Mouse (Mus musculus) skeletal muscle tissue, adult 2 months (tissue): ENCODE data around the gene Stx1b.
A peak's percentile ranks its signal among the peaks of the same experiment; 100 is the strongest.

Source experiments
- DNase-seq: peaks from one replicate; pipeline ENCODE4 v3.0.0-alpha.2; 2012; ENCODE audit warnings: low read depth, low spot score

Gene Stx1b

GRCm38 (mm10) chr7:127817053-127817452 is 7.3 kb downstream of the Stx1b start:
- no peak for DNase-seq

DNA sequence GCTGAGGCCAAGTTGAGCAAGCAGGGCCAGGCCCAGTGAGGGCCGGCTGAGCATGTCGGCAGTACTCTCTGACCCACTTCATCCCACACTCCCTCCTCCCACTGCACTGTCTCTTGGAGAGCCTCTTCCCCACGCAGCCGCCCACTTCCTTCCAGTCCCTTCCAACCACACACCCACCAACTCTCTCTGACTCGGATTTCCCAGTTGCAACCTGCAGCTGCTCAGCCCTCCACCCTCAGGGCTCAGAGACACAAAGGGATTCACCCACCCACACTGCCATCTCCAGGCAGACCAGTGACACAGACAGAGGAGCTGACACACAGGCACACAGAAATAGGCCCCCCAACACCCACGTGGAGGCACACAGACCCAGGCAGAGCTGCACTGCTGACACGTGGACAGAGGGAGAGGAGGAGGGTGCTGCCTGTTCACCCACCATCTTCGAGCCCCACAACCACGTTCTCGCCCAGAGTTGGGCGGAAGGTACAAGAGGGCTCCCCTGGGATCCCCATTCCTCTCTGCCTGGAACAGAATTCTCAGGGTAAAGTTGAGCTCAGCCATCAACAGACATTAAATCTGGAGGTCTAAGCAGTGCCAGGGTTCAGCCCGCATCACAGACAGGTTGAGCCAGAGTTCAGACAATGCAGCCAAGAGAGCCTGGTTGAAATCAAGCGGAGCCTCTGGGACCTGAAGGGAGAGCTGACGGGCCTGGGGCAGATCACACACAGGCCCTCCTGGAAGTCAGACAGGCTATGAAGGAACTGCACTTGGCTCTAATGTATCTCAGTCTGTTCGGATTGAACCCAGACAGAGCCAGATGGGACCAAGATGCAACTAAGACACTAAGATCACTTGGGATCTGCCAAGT is 8.2 kb downstream of the Stx1b start:
- DNase-seq, result peak; percentile 79

DNA sequence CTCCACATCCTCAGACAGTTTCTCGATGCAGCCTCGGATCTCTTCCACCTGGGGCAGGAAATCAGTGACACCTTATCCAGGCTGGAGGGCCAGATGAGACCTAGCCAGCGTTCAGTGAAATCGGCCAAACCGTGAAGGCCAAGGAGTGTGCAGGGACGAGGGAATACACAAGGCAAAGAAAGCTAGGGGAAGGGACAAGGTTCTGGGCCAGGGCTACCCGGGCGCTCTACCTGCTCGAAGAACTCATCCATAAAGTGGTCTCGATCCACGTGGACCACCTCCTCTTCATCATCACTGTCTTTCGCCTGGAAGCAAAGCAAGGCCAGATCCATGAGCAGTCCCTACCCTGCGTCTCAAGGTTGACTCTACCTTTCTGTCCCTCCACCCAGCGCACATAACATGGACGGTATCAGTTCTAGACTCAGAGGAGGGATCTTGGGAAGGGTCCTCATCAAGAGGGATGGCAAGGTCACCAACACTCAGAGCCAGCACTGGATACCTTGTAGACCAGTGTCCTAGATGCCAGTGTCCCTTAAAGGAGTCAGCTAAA is 9.2 kb downstream of the Stx1b start:
- DNase-seq, result no peak

DNA sequence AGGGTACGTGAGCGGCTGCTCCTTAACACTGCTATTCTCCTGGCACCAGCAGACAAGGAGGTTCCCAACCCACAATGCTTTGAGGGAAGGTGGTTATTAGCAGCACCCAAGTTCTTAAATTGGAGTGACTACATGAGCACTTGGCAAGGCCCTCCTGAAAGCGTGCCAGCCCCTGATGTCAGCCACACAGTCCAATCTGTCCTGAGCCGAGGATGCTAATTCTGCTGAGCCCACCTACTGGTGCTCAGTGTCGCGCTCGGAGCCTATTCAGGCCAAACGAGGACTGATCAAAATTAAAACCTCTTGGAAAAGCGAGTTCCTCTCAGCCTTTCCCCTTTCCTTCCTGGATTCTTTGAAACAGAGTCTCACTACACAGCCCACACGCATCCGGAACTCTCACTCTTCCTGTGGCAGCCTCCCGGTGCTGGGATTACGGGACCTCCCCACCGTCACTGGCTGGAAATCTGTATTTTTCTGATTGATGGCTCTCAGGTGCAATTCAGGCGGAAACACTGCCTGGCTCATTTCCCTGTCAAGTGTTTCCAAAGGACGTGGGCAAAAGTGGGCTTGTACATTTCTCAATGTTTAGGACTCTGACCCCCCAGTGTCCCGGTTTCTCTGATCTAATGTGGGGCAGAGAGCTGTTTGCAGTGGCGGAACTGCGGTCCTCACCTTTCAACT is 10.0 kb downstream of the Stx1b start:
- peak; percentile 90 for DNase-seq

GRCm38 (mm10) chr7:127813821-127814220 is 10.5 kb downstream of the Stx1b start:
- peak; percentile 73 for DNase-seq

DNA sequence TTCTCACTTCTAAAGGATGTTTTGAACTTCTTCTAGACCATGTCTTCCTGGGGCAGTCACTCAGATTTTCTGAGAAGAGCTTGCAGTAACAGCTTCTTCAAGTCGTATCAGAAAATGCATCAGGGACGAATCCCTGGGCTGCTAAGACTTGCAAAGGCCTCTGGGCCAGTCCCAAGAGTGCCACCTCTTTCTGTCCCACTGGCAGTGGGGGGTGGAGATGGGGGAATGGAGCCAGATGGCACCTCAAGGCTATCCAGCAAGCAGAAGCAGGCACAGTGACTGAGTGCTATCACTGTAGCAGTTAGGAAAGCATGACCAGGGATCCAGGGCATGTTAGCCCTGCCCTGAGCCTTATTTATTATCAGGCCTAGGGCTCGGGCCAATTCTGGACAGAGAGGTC is 12.1 kb downstream of the Stx1b start:
- no peak for DNase-seq

GRCm38 (mm10) chr7:127811240-127811639 is 13.1 kb downstream of the Stx1b start:
- no peak for DNase-seq

DNA sequence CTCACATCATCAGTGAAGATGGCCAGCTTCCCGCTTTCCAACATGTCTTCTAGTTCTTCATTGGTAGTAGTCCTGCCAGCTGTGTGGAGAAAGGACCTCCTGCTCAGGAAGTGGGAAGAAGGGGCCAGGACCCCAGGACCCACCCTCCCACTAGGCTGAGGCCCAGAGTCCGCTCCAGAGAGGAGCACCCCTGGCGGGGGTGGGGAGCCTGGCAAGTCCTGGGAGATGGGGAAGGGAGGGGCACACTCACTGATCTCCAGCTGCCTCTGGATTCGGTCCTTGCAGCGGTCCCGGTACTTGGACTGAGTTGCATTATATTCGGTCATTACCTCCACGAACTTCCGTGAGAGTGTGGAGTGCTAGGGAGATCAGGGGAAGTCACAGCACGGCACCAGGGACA is 13.7 kb downstream of the Stx1b start:
- DNase-seq, result no peak

GRCm38 (mm10) chr7:127809846-127810245 is 14.5 kb downstream of the Stx1b start:
- no peak for DNase-seq

DNA sequence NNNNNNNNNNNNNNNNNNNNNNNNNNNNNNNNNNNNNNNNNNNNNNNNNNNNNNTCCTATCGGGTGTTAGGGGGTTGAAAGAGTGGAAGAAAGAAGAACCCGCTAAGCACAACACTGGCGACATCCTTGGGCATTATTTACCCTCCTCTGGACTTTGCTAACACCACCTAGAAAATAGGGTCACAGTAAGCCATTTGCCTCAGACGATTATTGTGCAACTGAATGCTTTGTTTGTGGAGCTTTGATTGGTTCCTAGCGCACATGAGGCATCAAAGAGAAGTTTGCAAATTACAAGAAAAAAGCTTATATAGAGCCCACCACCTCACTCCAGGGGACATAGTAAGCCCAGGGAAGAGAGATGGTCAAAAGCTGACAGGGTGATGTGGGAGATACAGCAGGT is 15.5 kb downstream of the Stx1b start:
- no peak for DNase-seq

GRCm38 (mm10) chr7:127802313-127802712 is 22.0 kb downstream of the Stx1b start:
- DNase-seq, result no peak

DNA sequence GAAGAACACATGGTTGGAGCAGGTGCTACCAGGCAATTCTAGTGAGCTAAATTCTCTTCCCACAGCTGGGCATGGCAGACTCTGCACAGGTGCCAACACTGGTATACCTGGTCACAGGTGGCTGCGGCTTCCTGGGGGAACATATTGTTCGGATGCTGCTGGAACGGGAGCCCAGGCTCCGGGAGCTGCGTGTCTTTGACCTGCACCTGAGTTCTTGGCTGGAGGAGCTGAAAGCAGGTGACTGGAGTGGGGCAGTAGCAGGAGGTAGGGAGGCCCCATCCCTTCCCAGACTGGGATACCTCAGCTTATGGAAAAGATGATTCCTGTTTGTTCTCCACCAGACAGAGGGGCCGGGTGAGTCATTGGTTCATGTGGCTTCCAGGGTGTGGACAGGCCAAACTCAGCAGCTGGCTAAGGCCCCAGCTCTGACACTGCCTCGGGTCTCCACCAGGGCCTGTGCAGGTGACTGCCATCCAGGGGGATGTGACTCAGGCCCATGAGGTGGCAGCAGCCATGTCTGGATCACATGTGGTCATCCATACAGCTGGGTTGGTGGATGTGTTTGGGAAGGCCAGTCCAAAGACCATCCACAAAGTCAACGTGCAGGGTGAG is 23.2 kb downstream of the Stx1b start:
- peak; percentile 43 for DNase-seq

DNA sequence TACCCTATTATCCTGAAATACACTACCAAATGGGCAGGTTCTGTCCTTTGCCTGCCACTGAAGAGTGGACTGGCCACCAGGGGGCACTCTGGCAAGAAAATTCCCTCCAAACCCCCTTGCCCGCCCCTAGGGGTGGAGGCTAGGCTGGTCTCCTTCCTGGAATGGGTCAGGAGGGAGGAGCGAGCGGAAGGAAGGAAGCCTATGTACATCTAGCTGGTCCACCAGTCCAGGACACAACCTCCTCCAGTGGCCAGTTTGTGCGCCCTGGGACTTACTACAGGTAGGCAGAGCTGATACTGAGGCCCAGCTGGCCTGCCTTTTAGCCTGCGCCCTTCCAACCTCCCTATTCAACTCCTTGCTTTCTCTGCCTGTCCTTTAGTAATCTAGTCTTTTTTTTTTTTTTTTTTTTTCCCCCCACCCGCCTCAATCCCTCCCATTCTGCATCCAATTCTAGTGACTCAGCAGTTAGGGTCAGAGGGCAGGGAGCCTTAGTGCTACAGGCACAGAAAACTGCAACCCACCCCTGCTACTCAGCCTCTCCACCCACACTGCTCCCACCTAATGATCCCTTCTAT is 23.8 kb downstream of the Stx1b start, which contains the start of gene Hsd3b7:
TSS of gene Hsd3b7 (plus strand) at position 170 of the 575 bp plus-strand sequence.
- DNase-seq, result peak; percentile 90

DNA sequence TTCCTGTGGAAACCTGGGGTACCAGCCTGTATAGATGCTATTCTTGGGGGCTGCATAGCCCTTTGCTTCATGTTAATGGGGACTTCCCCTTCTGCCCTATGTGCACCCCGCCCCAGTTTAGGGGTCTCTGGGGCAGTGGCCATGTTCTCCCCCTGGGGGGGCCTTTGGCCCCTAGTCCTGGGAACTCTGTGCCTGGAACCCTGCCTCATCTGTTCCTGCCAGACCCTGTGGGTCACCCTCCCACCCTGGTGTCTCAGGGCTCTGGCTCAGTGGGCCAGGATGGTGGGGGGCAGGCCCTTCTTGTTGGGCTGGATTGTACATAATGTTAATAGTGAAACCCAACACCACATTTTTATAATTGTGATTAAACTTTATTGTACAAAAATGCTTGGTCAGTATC is 24.6 kb downstream of the Stx1b start:
- DNase-seq, result no peak

DNA sequence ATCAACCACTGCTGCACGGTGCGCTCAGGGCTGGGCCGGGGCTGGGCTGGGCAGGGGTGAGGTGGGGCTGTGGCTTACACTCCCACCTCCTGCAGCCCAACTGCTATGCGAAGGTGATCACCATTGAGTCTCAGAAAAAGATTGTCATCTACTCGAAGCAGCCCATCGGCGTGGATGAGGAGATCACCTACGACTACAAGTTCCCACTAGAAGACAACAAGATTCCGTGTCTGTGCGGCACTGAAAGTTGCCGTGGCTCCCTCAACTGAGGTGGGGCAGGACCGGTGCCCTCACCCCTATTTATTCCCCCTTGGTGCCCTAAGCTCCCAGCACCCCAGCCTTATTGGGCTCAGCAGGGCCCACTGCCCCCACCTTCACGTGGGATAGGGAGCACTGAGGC is 25.1 kb downstream of the Stx1b start:
- no peak for DNase-seq

GRCm38 (mm10) chr7:127798591-127798990 is 25.8 kb downstream of the Stx1b start:
- DNase-seq, result no peak

DNA sequence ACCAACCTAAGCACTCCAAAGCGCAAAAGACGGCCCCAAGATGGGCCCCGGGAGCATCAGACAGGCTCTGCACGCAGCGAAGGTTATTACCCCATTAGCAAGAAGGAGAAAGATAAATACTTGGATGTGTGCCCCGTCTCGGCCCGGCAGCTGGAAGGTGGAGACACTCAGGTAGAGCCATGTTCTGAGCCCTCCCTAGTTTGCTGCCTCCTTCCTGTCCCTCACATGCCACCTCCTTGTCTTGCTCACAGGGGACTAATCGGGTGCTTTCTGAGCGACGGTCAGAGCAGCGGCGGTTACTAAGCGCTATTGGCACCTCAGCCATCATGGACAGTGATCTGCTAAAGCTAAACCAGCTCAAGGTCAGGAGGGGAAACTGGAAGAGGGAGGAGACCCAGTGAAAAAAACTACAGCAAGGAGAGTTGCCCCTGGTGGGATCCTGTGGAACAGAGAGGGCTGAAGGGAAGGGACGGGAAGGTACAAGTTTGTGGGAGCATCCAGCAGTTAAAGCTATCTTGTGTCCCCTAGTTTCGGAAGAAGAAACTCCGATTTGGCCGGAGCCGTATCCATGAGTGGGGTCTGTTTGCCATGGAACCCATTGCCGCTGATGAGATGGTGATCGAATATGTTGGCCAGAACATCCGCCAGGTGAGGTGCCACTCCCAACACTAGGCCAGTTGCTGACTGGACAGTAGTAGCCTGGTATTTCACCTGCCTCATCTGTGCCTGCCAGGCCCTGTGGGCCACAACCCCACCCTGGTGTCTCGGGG is 27.1 kb downstream of the Stx1b start:
- no peak for DNase-seq

DNA sequence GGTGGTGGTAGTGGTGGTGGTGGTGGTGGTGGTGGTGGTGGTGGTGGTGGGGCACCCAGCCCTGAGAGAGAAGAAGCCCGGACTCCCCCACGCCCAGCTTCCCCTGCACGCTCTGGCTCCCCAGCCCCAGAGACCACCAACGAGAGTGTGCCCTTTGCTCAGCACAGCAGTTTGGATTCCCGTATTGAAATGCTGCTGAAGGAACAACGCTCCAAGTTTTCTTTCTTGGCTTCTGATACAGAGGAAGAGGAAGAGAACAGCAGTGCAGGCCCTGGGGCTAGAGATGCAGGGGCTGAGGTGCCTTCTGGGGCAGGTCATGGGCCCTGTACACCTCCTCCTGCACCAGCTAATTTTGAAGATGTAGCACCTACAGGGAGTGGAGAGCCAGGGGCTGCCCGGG is 39.0 kb downstream of the Stx1b start, which contains the start of gene Gm49388:
TSS of gene Gm49388 (plus strand) at position 301 of the 400 bp plus-strand sequence.
- no peak for DNase-seq

GRCm38 (mm10) chr7:127778350-127778749 is 46.0 kb downstream of the Stx1b start:
- DNase-seq, result no peak

DNA sequence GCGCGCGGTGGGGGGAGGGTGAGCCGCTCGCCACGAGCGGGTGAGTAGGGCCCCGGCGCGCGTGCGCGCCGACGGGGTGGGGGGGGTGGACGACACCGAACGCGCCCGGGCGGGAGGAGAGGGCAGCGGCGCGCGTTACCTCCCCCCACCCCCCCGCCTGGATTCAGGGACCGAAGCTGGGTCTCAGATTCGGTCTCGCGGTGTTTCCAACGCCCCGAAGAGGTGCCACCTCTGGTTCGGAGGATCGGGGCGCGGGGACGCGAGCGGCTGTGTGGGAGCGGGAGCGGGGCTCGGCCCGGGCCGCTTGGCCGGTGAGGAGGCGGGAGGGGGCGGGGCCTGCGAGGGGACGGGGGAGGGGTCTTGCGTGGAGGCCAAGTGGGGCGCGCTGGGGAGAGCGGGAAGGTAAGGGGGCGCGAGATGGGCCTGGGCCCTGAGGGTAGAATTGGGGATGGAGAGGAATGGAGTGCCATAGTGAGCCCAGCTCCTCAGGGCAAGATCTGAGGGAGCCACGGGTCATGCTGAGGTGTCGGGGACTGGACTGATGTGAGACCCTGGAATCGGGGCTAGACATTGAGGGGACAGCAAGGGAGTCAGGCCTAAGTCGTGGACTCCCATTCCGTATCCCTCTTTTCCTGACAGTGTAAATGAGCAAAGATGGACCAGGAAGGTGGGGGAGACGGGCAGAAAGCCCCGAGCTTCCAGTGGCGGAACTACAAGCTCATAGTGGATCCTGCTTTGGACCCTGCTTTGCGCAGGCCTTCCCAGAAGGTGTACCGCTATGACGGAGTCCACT is 46.7 kb downstream of the Stx1b start:
- peak; percentile 56 for DNase-seq
